ENCODE assay signal across 25 mouse cellular contexts in genomic region chrX:144523239-144523638, GRCm38 (mm10).
DNase-seq lines count a peak whose midpoint lies in the region; ATAC-seq and TF ChIP-seq lines count a peak whose summit lies in the region.
"Had no signal": no experiment of that assay in that cellular context is flagged by ENCODE, and none has a peak within 500 bp of the region (broad histone marks: within the 10 kb centered on the region; RNA-seq: fewer than 3 reads in every experiment).

No protein-coding gene starts in this region.

- H3K27me3 ChIP-seq in liver, adult 2 months (ENCODE audit: control insufficient read depth, insufficient read depth, low read length): no peaks in the 10 kb centered on the region
- H3K27me3 ChIP-seq in liver, embryonic 12.5 days (replicated peaks): no peaks in the 10 kb centered on the region
- H3K27me3 ChIP-seq in intestine, embryonic 16.5 days (replicated peaks; ENCODE audit: control insufficient read depth, insufficient read depth, low read length): no peaks in the 10 kb centered on the region
- H3K27me3 ChIP-seq: CH12.LX; embryonic facial prominence, embryonic 12.5 days; forebrain, embryonic 13.5 days; forebrain, embryonic 15.5 days had no signal

- H3K9ac ChIP-seq in liver, adult 2 months (ENCODE audit: low read depth, low read length): no peak overlapping the region
- no peak overlapping the region for H3K9ac ChIP-seq in liver, embryonic 12.5 days
- H3K9ac ChIP-seq in intestine, embryonic 16.5 days (ENCODE audit: low read depth, low read length): no peak overlapping the region
- H3K9ac ChIP-seq: embryonic facial prominence, embryonic 12.5 days; forebrain, embryonic 13.5 days; forebrain, embryonic 15.5 days had no signal

- H3K9me3 ChIP-seq in liver, embryonic 12.5 days (replicated peaks): no peaks in the 10 kb centered on the region
- H3K9me3 ChIP-seq in intestine, embryonic 16.5 days (ENCODE audit: control insufficient read depth, low read length): no peaks in the 10 kb centered on the region
- H3K9me3 ChIP-seq: embryonic facial prominence, embryonic 10.5 days; embryonic facial prominence, embryonic 12.5 days; forebrain, embryonic 13.5 days; forebrain, embryonic 15.5 days; G1E had no signal

- no peak overlapping the region for H3K4me2 ChIP-seq in liver, embryonic 12.5 days
- no peak overlapping the region for H3K4me2 ChIP-seq in intestine, embryonic 16.5 days (ENCODE audit: low read depth, low read length)
- H3K4me2 ChIP-seq: embryonic facial prominence, embryonic 12.5 days; forebrain, embryonic 13.5 days; forebrain, embryonic 15.5 days had no signal

- no peak for TF ChIP-seq POLR2A in liver, adult 2 months (IDR thresholded peaks at IDR 0.05; ENCODE audit: extremely low read depth, insufficient read depth, low read length)

- H3K36me3 ChIP-seq in liver, adult 2 months (ENCODE audit: control insufficient read depth, insufficient read depth, low read length): no peaks in the 10 kb centered on the region
- no peaks in the 10 kb centered on the region for H3K36me3 ChIP-seq in liver, embryonic 12.5 days
- no peaks in the 10 kb centered on the region for H3K36me3 ChIP-seq in intestine, embryonic 16.5 days (ENCODE audit: control insufficient read depth, insufficient read depth, low read length)
- H3K36me3 ChIP-seq: embryonic facial prominence, embryonic 10.5 days; embryonic facial prominence, embryonic 12.5 days; forebrain, embryonic 15.5 days; G1E had no signal

- no peak for TF ChIP-seq CTCF in liver, adult 2 months (IDR thresholded peaks at IDR 0.05; ENCODE audit: low read depth, low read length)

- no peaks in the 10 kb centered on the region for H3K4me1 ChIP-seq in liver, adult 2 months (ENCODE audit: control insufficient read depth, insufficient read depth, low read length)
- H3K4me1 ChIP-seq in liver, embryonic 12.5 days: no peaks in the 10 kb centered on the region
- no peaks in the 10 kb centered on the region for H3K4me1 ChIP-seq in intestine, embryonic 16.5 days (ENCODE audit: control insufficient read depth, insufficient read depth, low read length)
- H3K4me1 ChIP-seq: embryonic facial prominence, embryonic 10.5 days; embryonic facial prominence, embryonic 12.5 days; forebrain, embryonic 13.5 days; forebrain, embryonic 15.5 days had no signal

- no peak overlapping the region for H3K27ac ChIP-seq in liver, adult 2 months (replicated peaks; ENCODE audit: insufficient read depth, low read depth, low read length)
- H3K27ac ChIP-seq in liver, embryonic 12.5 days: no peak overlapping the region
- no peak overlapping the region for H3K27ac ChIP-seq in intestine, embryonic 16.5 days (ENCODE audit: low read length)
- H3K27ac ChIP-seq: embryonic facial prominence, embryonic 10.5 days; embryonic facial prominence, embryonic 12.5 days; forebrain, embryonic 13.5 days; forebrain, embryonic 15.5 days had no signal

- no peaks in the 10 kb centered on the region for H3K79me2 ChIP-seq in liver, adult 2 months (ENCODE audit: control insufficient read depth, insufficient read depth, low read length)

- 82% methylated on average over 5 of the region's 5 CpGs for WGBS in liver, adult 2 months
- WGBS in liver, embryonic 12.5 days (ENCODE audit: insufficient replicate concordance): 73% methylated on average over 5 of the region's 5 CpGs
- 83% methylated on average over 5 of the region's 5 CpGs for WGBS in intestine, embryonic 16.5 days

- no peak for DNase-seq in frontal cortex, postnatal 10 days (ENCODE audit: low spot score in 2 of 2)
- peak; percentile 20 for DNase-seq in liver, adult 2 months (ENCODE audit: extremely low read depth, low read depth, low spot score)
- peak; percentile 14 for DNase-seq in yolk sac, embryonic 10.5 days (ENCODE audit: low spot score)
- no peak for DNase-seq in left cerebral cortex, adult 18-20 months (ENCODE audit: low spot score in 2 of 2)
- no peak for DNase-seq in adrenal gland, adult 2 months
- DNase-seq: adrenal gland, adult 8-10 months; adrenal gland, postnatal 14 days; adrenal gland, postnatal 36 days; B cell, adult 2 months; cerebellum, adult 11-12 months; cerebellum, adult 2 months; cerebellum, adult 9-10 months; cerebellum, postnatal 10 days; cerebellum, postnatal 25 days had no signal

- peak; percentile 52; the same call in 1 of the 2 replicates for ATAC-seq in frontal cortex, adult (ENCODE audit: low TSS enrichment)
- ATAC-seq in liver, embryonic 12.5 days: no peak
- peak; percentile 88 for ATAC-seq in intestine, embryonic 16.5 days
- ATAC-seq: CD4-positive, CD25-positive, alpha-beta regulatory T cell, adult 4 months; forebrain, embryonic 13.5 days; forebrain, embryonic 15.5 days; Patski had no signal

- no peak overlapping the region for H3K4me3 ChIP-seq in liver, adult 2 months (ENCODE audit: insufficient read depth, low read depth, low read length)
- no peak overlapping the region for H3K4me3 ChIP-seq in liver, embryonic 12.5 days
- H3K4me3 ChIP-seq in intestine, embryonic 16.5 days (ENCODE audit: low read length): no peak overlapping the region
- H3K4me3 ChIP-seq: embryonic facial prominence, embryonic 10.5 days; embryonic facial prominence, embryonic 12.5 days; forebrain, embryonic 13.5 days; forebrain, embryonic 15.5 days had no signal

Comparison
In these comparisons a context has a peak if more than half of its experiments do, and no peak if none do; other contexts are left out.
1. DNase-seq: peak in liver, adult 2 months (single experiment) and yolk sac, embryonic 10.5 days (single experiment); none in frontal cortex, postnatal 10 days (0 of 2), left cerebral cortex, adult 18-20 months (0 of 2) and adrenal gland, adult 2 months (single experiment).